15 mouse cellular contexts compared by ENCODE assay signal in the genomic region with DNA sequence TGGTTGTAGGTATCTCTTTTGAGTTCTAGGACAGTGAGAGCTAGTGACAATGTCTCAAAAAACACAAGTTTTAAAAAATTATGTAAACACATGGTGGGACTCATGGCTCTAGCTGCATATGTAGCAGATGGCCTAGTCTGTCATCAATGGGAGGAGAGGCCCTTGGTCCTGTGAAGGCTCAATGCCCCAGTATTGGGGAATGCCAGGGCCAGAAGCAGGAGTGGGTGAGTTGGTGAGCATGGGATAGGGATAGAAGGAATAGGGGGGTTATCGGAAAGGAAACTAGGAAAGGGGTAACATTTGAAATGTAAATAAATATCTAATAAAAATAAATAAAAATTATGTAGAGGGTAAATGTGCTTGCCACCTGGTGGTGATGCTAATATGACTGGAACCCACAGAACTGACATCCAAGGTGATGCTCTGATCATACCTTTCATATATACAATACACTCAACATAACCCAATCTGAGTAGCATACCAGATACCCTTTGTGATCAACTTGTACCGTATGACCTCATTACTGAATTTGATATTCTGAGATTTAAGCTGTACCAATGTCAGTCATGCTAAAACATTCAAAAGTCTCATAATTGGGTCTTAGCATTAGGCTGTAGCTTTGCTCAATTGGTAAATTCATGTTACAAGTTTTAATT. TPM values are rescaled to one million over a fixed set of nuclear protein-coding genes. Genes with fewer than 3 reads are reported as not detected.
DNase-seq lines count a peak whose midpoint lies in the region; ATAC-seq and TF ChIP-seq lines count a peak whose summit lies in the region.
"Had no signal": no experiment of that assay in that cellular context is flagged by ENCODE, and none has a peak within 500 bp of the region (broad histone marks: within the 10 kb centered on the region; RNA-seq: fewer than 3 reads in every experiment).

No protein-coding gene starts in this region.

- no peak overlapping the region for H3K4me3 ChIP-seq in liver, embryonic 13.5 days (replicated peaks)
- no peak overlapping the region for H3K4me3 ChIP-seq in forebrain, postnatal 0 days (ENCODE audit: low read depth, low read length)
- H3K4me3 ChIP-seq in stomach, embryonic 15.5 days (replicated peaks): no peak overlapping the region
- H3K4me3 ChIP-seq: erythroblast, embryonic 14.5 days; heart, embryonic 15.5 days; hindbrain, embryonic 13.5 days; limb, embryonic 10.5 days had no signal

- peak; percentile 3 for DNase-seq in heart, postnatal 4 days
- DNase-seq in heart, postnatal 10 days: no peak
- no peak for DNase-seq in liver, embryonic 13.5 days
- no peak for DNase-seq in liver
- DNase-seq in forebrain, postnatal 0 days: no peak
- no peak for DNase-seq in retina, postnatal 1 day
- DNase-seq: cerebellum, adult 8-10 months; kidney, adult 9 months; lung, postnatal 14 days; thymus, adult 18-20 months had no signal

- no peak overlapping the region for H3K27ac ChIP-seq in liver, embryonic 13.5 days
- H3K27ac ChIP-seq in forebrain, postnatal 0 days (ENCODE audit: low read depth, low read length): no peak overlapping the region
- H3K27ac ChIP-seq in stomach, embryonic 15.5 days: no peak overlapping the region
- H3K27ac ChIP-seq: heart, embryonic 15.5 days; hindbrain, embryonic 13.5 days; limb, embryonic 10.5 days had no signal

- H3K9ac ChIP-seq in liver, embryonic 13.5 days: no peak overlapping the region
- no peak overlapping the region for H3K9ac ChIP-seq in forebrain, postnatal 0 days
- H3K9ac ChIP-seq in stomach, embryonic 15.5 days: no peak overlapping the region
- H3K9ac ChIP-seq: heart, embryonic 15.5 days; hindbrain, embryonic 13.5 days had no signal

- intact Hi-C loops in heart, postnatal 10 days (cut with DNase I): no loop called here

- peaks cover 5% of the 10 kb centered on the region for H3K4me1 ChIP-seq in liver, embryonic 13.5 days (replicated peaks)
- no peaks in the 10 kb centered on the region for H3K4me1 ChIP-seq in forebrain, postnatal 0 days (ENCODE audit: insufficient read depth)
- no peaks in the 10 kb centered on the region for H3K4me1 ChIP-seq in stomach, embryonic 15.5 days
- H3K4me1 ChIP-seq: heart, embryonic 15.5 days; hindbrain, embryonic 13.5 days; limb, embryonic 10.5 days had no signal

- peaks cover 58% of the 10 kb centered on the region for H3K36me3 ChIP-seq in liver, embryonic 13.5 days
- peaks cover 46% of the 10 kb centered on the region for H3K36me3 ChIP-seq in forebrain, postnatal 0 days (ENCODE audit: insufficient read depth)
- H3K36me3 ChIP-seq in stomach, embryonic 15.5 days: peaks cover 41% of the 10 kb centered on the region

- no peaks in the 10 kb centered on the region for H3K9me3 ChIP-seq in liver, embryonic 13.5 days (replicated peaks)
- H3K9me3 ChIP-seq in forebrain, postnatal 0 days (ENCODE audit: low read length): no peaks in the 10 kb centered on the region
- H3K9me3 ChIP-seq in stomach, embryonic 15.5 days: no peaks in the 10 kb centered on the region
- H3K9me3 ChIP-seq: heart, embryonic 15.5 days; hindbrain, embryonic 13.5 days; limb, embryonic 10.5 days had no signal

- H3K4me2 ChIP-seq in liver, embryonic 13.5 days: no peak overlapping the region
- H3K4me2 ChIP-seq in forebrain, postnatal 0 days (ENCODE audit: low read depth): no peak overlapping the region
- H3K4me2 ChIP-seq in stomach, embryonic 15.5 days: no peak overlapping the region
- H3K4me2 ChIP-seq: heart, embryonic 15.5 days; hindbrain, embryonic 13.5 days had no signal

- WGBS in liver, embryonic 13.5 days (ENCODE audit: insufficient replicate concordance): 89% methylated on average over 2 of the region's 2 CpGs
- 96% methylated on average over 2 of the region's 2 CpGs for WGBS in forebrain, postnatal 0 days
- 95% methylated on average over 2 of the region's 2 CpGs for WGBS in stomach, embryonic 15.5 days

- no peak for TF ChIP-seq CTCF in forebrain, postnatal 0 days (IDR thresholded peaks at IDR 0.05; ENCODE audit: low read depth)

- ATAC-seq in liver, embryonic 13.5 days (ENCODE audit: low read depth): peak; percentile 39
- ATAC-seq in forebrain, postnatal 0 days: peak; percentile 30; the same call in 1 of the 2 replicates
- peak; percentile 27; the same call in 1 of the 2 replicates for ATAC-seq in stomach, embryonic 15.5 days (ENCODE audit: insufficient read depth, low FRiP score, low read depth)

- H3K27me3 ChIP-seq in liver, embryonic 13.5 days: no peaks in the 10 kb centered on the region
- H3K27me3 ChIP-seq in forebrain, postnatal 0 days (ENCODE audit: insufficient read depth, low read length): no peaks in the 10 kb centered on the region
- H3K27me3 ChIP-seq in stomach, embryonic 15.5 days (replicated peaks): no peaks in the 10 kb centered on the region
- H3K27me3 ChIP-seq: heart, embryonic 15.5 days; hindbrain, embryonic 13.5 days had no signal

RNA-seq across cellular contexts. Expression of gene Ccnl1, which starts 12.6 kb away (rescaled TPM):
- total RNA-seq in heart, postnatal 4 days (2021): 10 to 100 TPM; 43.3 to 49.6 TPM
- total RNA-seq in heart, postnatal 10 days (2021): 10 to 100 TPM; 33.7 to 35.8 TPM
- 49.9 and 54.6 TPM in 2 replicates for polyA plus RNA-seq in liver, embryonic 13.5 days (2015; fragmentation: Nextera tagmentation; extraction: Ambion mirVana)
- total RNA-seq in forebrain, postnatal 0 days (2014; rRNA removed): 54.1 and 57.0 TPM in 2 replicates
- 51.5 and 53.1 TPM in 2 replicates for polyA plus RNA-seq in forebrain, postnatal 0 days (2015; fragmentation: Nextera tagmentation; extraction: Ambion mirVana)
- 109 and 110 TPM in 2 replicates for polyA plus RNA-seq in stomach, embryonic 15.5 days (2015; fragmentation: Nextera tagmentation; extraction: Ambion mirVana)
